Mouse (Mus musculus) midbrain, postnatal 0 days (tissue): ENCODE data around the gene C130026I21Rik. TPM values are rescaled to one million over a fixed set of nuclear protein-coding genes. Genes with fewer than 3 reads are reported as not detected.
A peak's percentile ranks its signal among the peaks of the same experiment; 100 is the strongest.
"Not testable (repeated sequence)": the region's sequence is repeated elsewhere in the genome, so short reads cannot be mapped to it uniquely, and the experiment has no call there.

Experiments
- ATAC-seq: fragments of 200-750 bp; cut with Nextera tagmentation; 2 replicates; pipeline ENCODE4 v1.8.0; 2017; ENCODE audit warnings: moderate number of reproducible peaks, mild to moderate bottlenecking, moderate TSS enrichment, moderate library complexity; ENCODE audit not compliant: low FRiP score
- DNase-seq: peaks from one replicate; pipeline ENCODE4 v3.0.0-alpha.2; 2015; ENCODE audit warnings: low spot score
- H3K27ac ChIP-seq: fragments of 300-500 bp; sonication (generic); 2 replicates; pipeline ENCODE4 v1.5.1; 2014; ENCODE audit warnings: low read depth, mild to moderate bottlenecking, low read length, mixed read lengths
- H3K27me3 ChIP-seq: fragments of 300-500 bp; sonication (generic); 2 replicates; pipeline ENCODE4 v1.6.1; 2014; ENCODE audit warnings: low read length, control low read depth, mixed read lengths; ENCODE audit not compliant: insufficient read depth
- H3K36me3 ChIP-seq: fragments of 300-500 bp; sonication (generic); 2 replicates; pipeline ENCODE4 v1.6.1; 2014; ENCODE audit warnings: low read length, control low read depth, mixed read lengths; ENCODE audit not compliant: insufficient read depth
- H3K4me1 ChIP-seq: fragments of 300-500 bp; sonication (generic); 2 replicates; pipeline ENCODE4 v1.6.1; 2014; ENCODE audit warnings: mild to moderate bottlenecking, control low read depth, antibody characterized with exemption, low read length, mixed read lengths; ENCODE audit not compliant: insufficient read depth
- H3K4me2 ChIP-seq: fragments of 300-500 bp; sonication (generic); 2 replicates; pipeline ENCODE4 v1.6.1; 2014; ENCODE audit warnings: low read depth, mild to moderate bottlenecking, low read length, mixed read lengths; ENCODE audit not compliant: poor library complexity, severe bottlenecking
- H3K4me3 ChIP-seq: fragments of 300-500 bp; sonication (generic); 2 replicates; pipeline ENCODE4 v1.5.1; 2014; ENCODE audit warnings: low read depth, mild to moderate bottlenecking, low read length, moderate library complexity
- H3K9ac ChIP-seq: fragments of 300-500 bp; sonication (generic); replicated peaks from 2 replicates; pipeline ENCODE4 v1.6.1; 2014; ENCODE audit warnings: mild to moderate bottlenecking, low read length, moderate library complexity, mixed read lengths; ENCODE audit not compliant: poor library complexity, severe bottlenecking
- H3K9me3 ChIP-seq: fragments of 300-500 bp; sonication (generic); 2 replicates; pipeline ENCODE4 v1.6.1; 2016; ENCODE audit warnings: low read length, control low read depth
- WGBS: fragments of 180-500 bp; shearing (Covaris S2); extraction: QIAGEN DNeasy Blood & Tissue Kit; methylation state at CpG from one replicate; pipeline ENCODE4 v1.1.7; 2014; 5-methylcytosine and 5-hydroxymethylcytosine counted together
- polyA plus RNA-seq: library from polyadenylated mRNA; unstranded; fragments of >200 nt; fragmentation: Nextera tagmentation; extraction: Ambion mirVana; gene quantifications from 2 replicates; pipeline ENCODE4 v1.2.1, GENCODE M21; 2015
- total RNA-seq: library from RNA; depleted of rRNA; stranded (reverse); fragments of >200 nt; gene quantifications from 2 replicates; pipeline ENCODE4 v1.2.3, GENCODE M21; 2014

The C130026I21Rik gene
- total and polyA plus RNA-seq, 2 experiments from 2014 or later, result not detected

GRCm38 (mm10) chr1:84994461-84994860 is 275.9 kb downstream of the C130026I21Rik start:
- WGBS, result no CpG with 5 or more reads among the region's 1 CpGs
- not testable (repeated sequence) for H3K9me3 ChIP-seq, DNase-seq, H3K27me3 ChIP-seq, H3K4me2 ChIP-seq, H3K27ac ChIP-seq, H3K4me3 ChIP-seq, ATAC-seq, H3K36me3 ChIP-seq, H3K9ac ChIP-seq, H3K4me1 ChIP-seq

GRCm38 (mm10) chr1:84993688-84994319 is 276.6 kb downstream of the C130026I21Rik start:
- not testable (repeated sequence) for H3K36me3 ChIP-seq, H3K4me2 ChIP-seq

GRCm38 (mm10) chr1:84993235-84993634 is 277.1 kb downstream of the C130026I21Rik start:
- H3K4me3 ChIP-seq, H3K9me3 ChIP-seq, H3K27me3 ChIP-seq, H3K9ac ChIP-seq, H3K4me1 ChIP-seq, H3K27ac ChIP-seq, H3K36me3 ChIP-seq, H3K4me2 ChIP-seq, DNase-seq: not testable (repeated sequence)
- WGBS, result no CpG with 5 or more reads among the region's 2 CpGs
- ATAC-seq, result peak; percentile 86

More at GRCm38 (mm10) chr1:84993688-84994319, 276.6 kb downstream of the C130026I21Rik start:
- not testable (repeated sequence) for H3K9ac ChIP-seq, H3K4me1 ChIP-seq, H3K27me3 ChIP-seq, H3K4me3 ChIP-seq, H3K9me3 ChIP-seq, H3K27ac ChIP-seq, DNase-seq
- ATAC-seq, result peak; percentile 84
- WGBS, result no CpG with 5 or more reads among the region's 5 CpGs

- not testable (repeated sequence) for H3K4me2 ChIP-seq, H3K36me3 ChIP-seq, H3K4me3 ChIP-seq, H3K4me1 ChIP-seq, H3K9ac ChIP-seq, H3K9me3 ChIP-seq, H3K27ac ChIP-seq, H3K27me3 ChIP-seq, DNase-seq
- WGBS, result no CpG with 5 or more reads among the region's 3 CpGs
- peak; percentile 41; the same call in 1 of the 2 replicates for ATAC-seq
Observed at GRCm38 (mm10) chr1:84992827-84993226, 277.5 kb downstream of the C130026I21Rik start.

GRCm38 (mm10) chr1:84989044-84989443 is 281.3 kb downstream of the C130026I21Rik start:
- WGBS, result 80% methylated on average over 6 of the region's 8 CpGs
- not testable (repeated sequence) for ATAC-seq, H3K9ac ChIP-seq

GRCm38 (mm10) chr1:84987729-84988128 is 282.6 kb downstream of the C130026I21Rik start:
- WGBS, result 75% methylated on average over 6 of the region's 8 CpGs
- not testable (repeated sequence) for H3K4me3 ChIP-seq, H3K4me1 ChIP-seq, ATAC-seq, H3K36me3 ChIP-seq, H3K27me3 ChIP-seq, H3K27ac ChIP-seq, H3K9ac ChIP-seq, DNase-seq, H3K9me3 ChIP-seq, H3K4me2 ChIP-seq

More at GRCm38 (mm10) chr1:84989044-84989443, 281.3 kb downstream of the C130026I21Rik start:
- H3K36me3 ChIP-seq, H3K27ac ChIP-seq, DNase-seq, H3K9me3 ChIP-seq, H3K4me3 ChIP-seq, H3K4me1 ChIP-seq, H3K4me2 ChIP-seq, H3K27me3 ChIP-seq: not testable (repeated sequence)

- not testable (repeated sequence) for ATAC-seq, H3K4me1 ChIP-seq, H3K9me3 ChIP-seq, H3K9ac ChIP-seq, H3K27ac ChIP-seq, H3K36me3 ChIP-seq, H3K27me3 ChIP-seq, DNase-seq
- H3K4me3 ChIP-seq, result peak overlapping the region; percentile 10; the same call in 1 of the 2 replicates
- under 1% methylated on average over 12 of the region's 12 CpGs for WGBS
- peak overlapping the region; percentile 24; the same call in 1 of the 2 replicates for H3K4me2 ChIP-seq
Observed at GRCm38 (mm10) chr1:84961779-84962178, 308.6 kb downstream of the C130026I21Rik start.

GRCm38 (mm10) chr1:84957713-84958112 is 312.7 kb downstream of the C130026I21Rik start:
- not testable (repeated sequence) for ATAC-seq, H3K36me3 ChIP-seq, H3K4me3 ChIP-seq, H3K4me2 ChIP-seq, H3K27ac ChIP-seq, H3K4me1 ChIP-seq, H3K9ac ChIP-seq, H3K27me3 ChIP-seq, DNase-seq, H3K9me3 ChIP-seq
- WGBS, result 83% methylated on average over 4 of the region's 4 CpGs

GRCm38 (mm10) chr1:84956771-84957170 is 313.6 kb downstream of the C130026I21Rik start:
- ATAC-seq, H3K4me2 ChIP-seq, H3K4me3 ChIP-seq, H3K4me1 ChIP-seq, H3K9ac ChIP-seq, H3K27me3 ChIP-seq, H3K9me3 ChIP-seq, H3K36me3 ChIP-seq, H3K27ac ChIP-seq, DNase-seq: not testable (repeated sequence)
- 94% methylated on average over 3 of the region's 3 CpGs for WGBS
